12 mouse cellular contexts compared by ENCODE assay signal in genomic region chr2:30875621-30876432, GRCm38 (mm10). TPM values are rescaled to one million over a fixed set of nuclear protein-coding genes. Genes with fewer than 3 reads are reported as not detected.
A peak's percentile ranks its signal among the peaks of the same experiment; 100 is the strongest.
DNase-seq lines count a peak whose midpoint lies in the region; ATAC-seq and TF ChIP-seq lines count a peak whose summit lies in the region.
"Had no signal": no experiment of that assay in that cellular context is flagged by ENCODE, and none has a peak within 500 bp of the region (broad histone marks: within the 10 kb centered on the region; RNA-seq: fewer than 3 reads in every experiment).

No protein-coding gene starts in this region.

- no peak for DNase-seq in heart, adult 11 months
- DNase-seq in embryo, embryonic 10 days (ENCODE audit: low spot score), result peak; percentile 51
- DNase-seq in gastrocnemius, adult 8-10 months (ENCODE audit: low spot score in 2 of 2), result peak; percentile 24 to 55
- DNase-seq in MN1 (ENCODE audit: low spot score), result no peak
- no peak for DNase-seq in layer of hippocampus, postnatal 25 days (ENCODE audit: extremely low spot score in 1 of 2, low spot score in 1 of 2)
- DNase-seq: liver; right cerebral cortex, postnatal 14 days; thymus, adult 18-20 months had no signal

- WGBS in heart, embryonic 13.5 days, result 49% methylated on average over 11 of the region's 11 CpGs

- no peak for ATAC-seq in heart, embryonic 13.5 days (ENCODE audit: extremely low read depth, insufficient number of reproducible peaks, low FRiP score, low TSS enrichment)
- ATAC-seq in erythroid progenitor cell, adult 5-6 weeks (replicated peaks; ENCODE audit: low FRiP score, poor library complexity, severe bottlenecking), result no peak
- ATAC-seq: activated CD4-positive, CD25-positive, alpha-beta regulatory T cell, adult 4 months had no signal

- H3K4me1 ChIP-seq in heart, embryonic 13.5 days, result peaks cover 54% of the 10 kb centered on the region
- H3K4me1 ChIP-seq in E14TG2a.4 (replicated peaks; ENCODE audit: low read depth, low read length), result peaks cover 87% of the 10 kb centered on the region

- peak overlapping the region; percentile 68 for H3K27ac ChIP-seq in heart, embryonic 13.5 days (replicated peaks)

- H3K9ac ChIP-seq in heart, embryonic 13.5 days, result no peak overlapping the region

- no peak for TF ChIP-seq CTCF in E14TG2a.4 (conservative IDR thresholded peaks at IDR 0.05; ENCODE audit: low read length)

- no peak overlapping the region for H3K4me2 ChIP-seq in heart, embryonic 13.5 days

- peaks cover 28% of the 10 kb centered on the region for H3K36me3 ChIP-seq in heart, embryonic 13.5 days
- no peaks in the 10 kb centered on the region for H3K36me3 ChIP-seq in E14TG2a.4 (ENCODE audit: insufficient read depth, low read length)

- H3K4me3 ChIP-seq in heart, embryonic 13.5 days, result no peak overlapping the region
- H3K4me3 ChIP-seq in E14TG2a.4 (replicated peaks; ENCODE audit: low read length), result 0 out of 2 replicates have a peak overlapping the region, but pooled peaks have one; percentile 13

- no peaks in the 10 kb centered on the region for H3K27me3 ChIP-seq in heart, embryonic 13.5 days (replicated peaks)
- H3K27me3 ChIP-seq in E14TG2a.4 (ENCODE audit: insufficient read depth, low read length), result 0 out of 2 replicates have a peak, but pooled peaks cover 3% of the 10 kb centered on the region

- no peaks in the 10 kb centered on the region for H3K9me3 ChIP-seq in heart, embryonic 13.5 days
- no peaks in the 10 kb centered on the region for H3K9me3 ChIP-seq in E14TG2a.4 (ENCODE audit: low read length)

RNA-seq across cellular contexts. Expression of gene Prrx2, which starts 41.1 kb away (rescaled TPM):
- polyA plus RNA-seq in heart, embryonic 13.5 days (2015; fragmentation: Nextera tagmentation; extraction: Ambion mirVana), result 30.3 and 37.0 TPM in 2 replicates
- 1 to 10 TPM in 1 of 4 experiments, under 1 TPM in 3; 0.65 to 2.0 (median 0.78) TPM for total RNA-seq in gastrocnemius, adult 8-10 months (2022)
- 1 to 10 TPM; 1.7 to 3.3 TPM for total RNA-seq in layer of hippocampus, postnatal 25 days (2021)
- not detected in 2 replicates for total RNA-seq in erythroid progenitor cell, adult 5-6 weeks (2015; ENCODE audit: low replicate concordance)
- total RNA-seq in erythroid progenitor cell, adult 5-6 weeks (2017; ENCODE audit: low replicate concordance), result 0.77 TPM in 1 of 2 replicates, not detected in the other
- polyA plus RNA-seq: activated CD4-positive, CD25-positive, alpha-beta regulatory T cell, adult 4 months had no signal

RNA-seq across cellular contexts. Expression of gene Asb6, which starts 45.7 kb away (rescaled TPM):
- polyA plus RNA-seq in heart, embryonic 13.5 days (2015; fragmentation: Nextera tagmentation; extraction: Ambion mirVana), result 20.0 and 21.8 TPM in 2 replicates
- 1 to 10 TPM; 6.3 to 7.9 (median 7.2) TPM for total RNA-seq in gastrocnemius, adult 8-10 months (2022)
- 10 to 100 TPM; 35.1 to 40.1 TPM for total RNA-seq in layer of hippocampus, postnatal 25 days (2021)
- total RNA-seq in erythroid progenitor cell, adult 5-6 weeks (2015; ENCODE audit: low replicate concordance), result 39.8 and 43.6 TPM in 2 replicates
- 61.4 and 62.3 TPM in 2 replicates for total RNA-seq in erythroid progenitor cell, adult 5-6 weeks (2017; ENCODE audit: low replicate concordance)

RNA-seq across cellular contexts. Expression of gene Ptges, which starts 53.8 kb away (rescaled TPM):
- 2.3 and 5.0 TPM in 2 replicates for polyA plus RNA-seq in heart, embryonic 13.5 days (2015; fragmentation: Nextera tagmentation; extraction: Ambion mirVana)
- 1 to 10 TPM; 2.2 to 2.7 (median 2.4) TPM for total RNA-seq in gastrocnemius, adult 8-10 months (2022)
- 1 to 10 TPM; 2.7 to 4.2 TPM for total RNA-seq in layer of hippocampus, postnatal 25 days (2021)
- total RNA-seq in erythroid progenitor cell, adult 5-6 weeks (2015; ENCODE audit: low replicate concordance), result not detected in 2 replicates
- 0.77 and 12.5 TPM in 2 replicates for total RNA-seq in erythroid progenitor cell, adult 5-6 weeks (2017; ENCODE audit: low replicate concordance)

Comparison
In these comparisons a context has a peak if more than half of its experiments do, and no peak if none do; other contexts are left out.
1. DNase-seq: peak in embryo, embryonic 10 days (single experiment) and gastrocnemius, adult 8-10 months (2 of 2); none in heart, adult 11 months (single experiment), MN1 (single experiment) and layer of hippocampus, postnatal 25 days (0 of 2).
2. RNA of gene Asb6, which starts 45.7 kb away (total RNA-seq): 39.8 to 62.3 TPM in erythroid progenitor cell, adult 5-6 weeks and 35.1 to 40.1 TPM in layer of hippocampus, postnatal 25 days; 6.3 to 7.9 TPM in gastrocnemius, adult 8-10 months; every median in the first group is over 4 times any median in the second.